Mouse (Mus musculus): ENCODE results near the gene Ube2j2. TPM values are rescaled to one million over a fixed set of nuclear protein-coding genes. Genes with fewer than 3 reads are reported as not detected.

Gene Ube2j2
- total and polyA plus RNA-seq, 3 experiments = 121 to 172 TPM; not detected in 1

DNA sequence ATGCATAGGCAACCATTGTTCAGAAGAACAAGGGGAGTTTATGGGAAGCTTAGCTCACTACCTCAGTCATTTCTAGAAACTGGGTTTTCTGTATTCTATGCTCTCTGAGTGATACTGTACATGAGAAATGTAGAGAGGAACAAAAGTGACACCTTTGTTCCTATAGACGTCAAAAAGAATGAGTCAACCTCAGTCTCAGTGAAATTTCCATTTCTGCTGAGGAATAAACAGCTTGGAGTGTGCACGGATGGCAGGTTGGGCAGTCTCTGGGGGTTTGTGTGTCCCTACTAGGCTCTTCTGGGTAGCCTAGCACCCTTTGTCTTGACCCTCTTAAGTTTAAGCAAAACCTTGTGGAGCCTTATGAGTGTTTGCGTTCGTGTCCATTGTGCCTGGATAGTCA, 64.7 kb downstream of the Ube2j2 start:
- TF ChIP-seq BHLHE40 (IDR thresholded peaks at IDR 0.05; ENCODE audit: borderline replicate concordance, low read depth, low read length) (no peak), CHD1 (IDR thresholded peaks at IDR 0.05; ENCODE audit: low read depth, low read length) (no peak), TBP (IDR thresholded peaks at IDR 0.05; ENCODE audit: low read depth, low read length) (no peak), POLR2AphosphoS2 (IDR thresholded peaks at IDR 0.05; ENCODE audit: low read length) (no peak)
- no peaks in the 10 kb centered on the region for H3K27me3 ChIP-seq (ENCODE audit: control insufficient read depth in 1 of 2, insufficient read depth in 2 of 2, low read length in 2 of 2)
- no peaks in the 10 kb centered on the region for H3K79me2 ChIP-seq (ENCODE audit: control insufficient read depth, insufficient read depth, low read length, poor library complexity)
- no peak overlapping the region for H3K27ac ChIP-seq (ENCODE audit: control insufficient read depth, low read depth, low read length)
- H3K9ac ChIP-seq (ENCODE audit: control insufficient read depth, low read depth, low read length, poor library complexity, severe bottlenecking) = no peak overlapping the region
- no peak overlapping the region for H3K4me3 ChIP-seq (ENCODE audit: control insufficient read depth in 1 of 2, insufficient read depth in 1 of 2, low read depth in 2 of 2, low read length in 2 of 2)
- no peak for DNase-seq (ENCODE audit: low read depth, low spot score)
- H3K4me1 ChIP-seq (ENCODE audit: control insufficient read depth in 1 of 2, insufficient read depth in 2 of 2, low read length in 2 of 2) = no peaks in the 10 kb centered on the region
- H3K9me3 ChIP-seq (replicated peaks; ENCODE audit: insufficient read depth, low read length) = no peaks in the 10 kb centered on the region
- peaks cover 0 to 27% of the 10 kb centered on the region in 2 experiments; a peak in 2 of 4 replicates for H3K36me3 ChIP-seq (ENCODE audit: control insufficient read depth in 1 of 2, insufficient read depth in 2 of 2, low read length in 2 of 2)

Other genes starting within 250 kb of the Ube2j2 start
- 1.1 and 2.6 TPM in 2 replicates for gene Fndc10, start 249.5 kb upstream of the Ube2j2 start, total RNA-seq (2012; rRNA removed)
- gene Fndc10, start 249.5 kb upstream of the Ube2j2 start, polyA plus RNA-seq (2012; ENCODE audit: insufficient read depth in 1 of 2, insufficient read length in 2 of 2, low read depth in 1 of 2, low replicate concordance in 2 of 2, missing spikeins in 1 of 2) = 1 to 10 TPM in 1 of 2 experiments, not detected in 1; 5.9 TPM
- 160 and 170 TPM in 2 replicates for gene Ssu72, start 239.0 kb upstream of the Ube2j2 start, total RNA-seq (2012; rRNA removed)
- 100 to 1,000 TPM; 140 to 267 TPM for gene Ssu72, start 239.0 kb upstream of the Ube2j2 start, polyA plus RNA-seq (2012; ENCODE audit: insufficient read depth in 1 of 2, insufficient read length in 2 of 2, low read depth in 1 of 2, low replicate concordance in 2 of 2, missing spikeins in 1 of 2)
- 0.13 and 0.27 TPM in 2 replicates for gene Tmem240, start 209.0 kb upstream of the Ube2j2 start, total RNA-seq (2012; rRNA removed)
- gene Tmem240, start 209.0 kb upstream of the Ube2j2 start, polyA plus RNA-seq (2012; ENCODE audit: insufficient read depth in 1 of 2, insufficient read length in 2 of 2, low read depth in 1 of 2, low replicate concordance in 2 of 2, missing spikeins in 1 of 2) = under 1 TPM in 1 of 2 experiments, not detected in 1; 0.33 TPM
- gene Atad3a, start 182.7 kb upstream of the Ube2j2 start, total RNA-seq (2012; rRNA removed) = 198 and 220 TPM in 2 replicates
- gene Atad3a, start 182.7 kb upstream of the Ube2j2 start, polyA plus RNA-seq (2012; ENCODE audit: insufficient read depth in 1 of 2, insufficient read length in 2 of 2, low read depth in 1 of 2, low replicate concordance in 2 of 2, missing spikeins in 1 of 2) = 100 to 1,000 TPM in 1 of 2 experiments, not detected in 1; 232 TPM
- 0.33 and 0.42 TPM in 2 replicates for gene Vwa1, start 169.1 kb upstream of the Ube2j2 start, total RNA-seq (2012; rRNA removed)
- gene Vwa1, start 169.1 kb upstream of the Ube2j2 start, polyA plus RNA-seq (2012; ENCODE audit: insufficient read depth in 1 of 2, insufficient read length in 2 of 2, low read depth in 1 of 2, low replicate concordance in 2 of 2, missing spikeins in 1 of 2) = under 1 TPM in 1 of 2 experiments, not detected in 1; 0.33 TPM
- 0.10 and 0.19 TPM in 2 replicates for gene Tmem88b, start 158.0 kb upstream of the Ube2j2 start, total RNA-seq (2012; rRNA removed)
- under 1 TPM in 1 of 2 experiments, not detected in 1; 0.32 TPM for gene Tmem88b, start 158.0 kb upstream of the Ube2j2 start, polyA plus RNA-seq (2012; ENCODE audit: insufficient read depth in 1 of 2, insufficient read length in 2 of 2, low read depth in 1 of 2, low replicate concordance in 2 of 2, missing spikeins in 1 of 2)
- 0.12 TPM in 1 of 2 replicates, not detected in the other for gene Ankrd65, start 153.4 kb upstream of the Ube2j2 start, total RNA-seq (2012; rRNA removed)
- gene Ankrd65, start 153.4 kb upstream of the Ube2j2 start, polyA plus RNA-seq (2012; ENCODE audit: insufficient read depth in 1 of 2, insufficient read length in 2 of 2, low read depth in 1 of 2, low replicate concordance in 2 of 2, missing spikeins in 1 of 2) = not detected
- 301 and 346 TPM in 2 replicates for gene Mrpl20, start 141.0 kb upstream of the Ube2j2 start, total RNA-seq (2012; rRNA removed)
- gene Mrpl20, start 141.0 kb upstream of the Ube2j2 start, polyA plus RNA-seq (2012; ENCODE audit: insufficient read depth in 1 of 2, insufficient read length in 2 of 2, low read depth in 1 of 2, low replicate concordance in 2 of 2, missing spikeins in 1 of 2) = 100 to 1,000 TPM in 1 of 2 experiments, not detected in 1; 336 TPM
- gene Ccnl2, start 131.3 kb upstream of the Ube2j2 start, total RNA-seq (2012; rRNA removed) = 38.2 and 46.1 TPM in 2 replicates
- gene Ccnl2, start 131.3 kb upstream of the Ube2j2 start, polyA plus RNA-seq (2012; ENCODE audit: insufficient read depth in 1 of 2, insufficient read length in 2 of 2, low read depth in 1 of 2, low replicate concordance in 2 of 2, missing spikeins in 1 of 2) = 100 to 1,000 TPM in 1 of 2 experiments, 10 to 100 TPM in 1; 48.6 to 103 TPM
- gene Aurkaip1, start 112.6 kb upstream of the Ube2j2 start, total RNA-seq (2012; rRNA removed) = 153 and 166 TPM in 2 replicates
- gene Aurkaip1, start 112.6 kb upstream of the Ube2j2 start, polyA plus RNA-seq (2012; ENCODE audit: insufficient read depth in 1 of 2, insufficient read length in 2 of 2, low read depth in 1 of 2, low replicate concordance in 2 of 2, missing spikeins in 1 of 2) = 100 to 1,000 TPM in 1 of 2 experiments, not detected in 1; 203 TPM
- gene Mxra8, start 104.2 kb upstream of the Ube2j2 start, total RNA-seq (2012; rRNA removed) = not detected in 2 replicates
- under 1 TPM in 1 of 2 experiments, not detected in 1; 0.46 TPM for gene Mxra8, start 104.2 kb upstream of the Ube2j2 start, polyA plus RNA-seq (2012; ENCODE audit: insufficient read depth in 1 of 2, insufficient read length in 2 of 2, low read depth in 1 of 2, low replicate concordance in 2 of 2, missing spikeins in 1 of 2)
- gene Dvl1, start 96.4 kb upstream of the Ube2j2 start, total RNA-seq (2012; rRNA removed) = 43.4 and 56.8 TPM in 2 replicates
- 10 to 100 TPM in 1 of 2 experiments, not detected in 1; 60.3 TPM for gene Dvl1, start 96.4 kb upstream of the Ube2j2 start, polyA plus RNA-seq (2012; ENCODE audit: insufficient read depth in 1 of 2, insufficient read length in 2 of 2, low read depth in 1 of 2, low replicate concordance in 2 of 2, missing spikeins in 1 of 2)
- gene Tas1r3, start 80.5 kb upstream of the Ube2j2 start, total RNA-seq (2012; rRNA removed) = 0.52 and 0.62 TPM in 2 replicates
- 10 to 100 TPM in 1 of 2 experiments, 1 to 10 TPM in 1; 1.1 to 54.9 TPM for gene Tas1r3, start 80.5 kb upstream of the Ube2j2 start, polyA plus RNA-seq (2012; ENCODE audit: insufficient read depth in 1 of 2, insufficient read length in 2 of 2, low read depth in 1 of 2, low replicate concordance in 2 of 2, missing spikeins in 1 of 2)
- 10.9 and 14.0 TPM in 2 replicates for gene Cptp, start 74.4 kb upstream of the Ube2j2 start, total RNA-seq (2012; rRNA removed)
- gene Cptp, start 74.4 kb upstream of the Ube2j2 start, polyA plus RNA-seq (2012; ENCODE audit: insufficient read depth in 1 of 2, insufficient read length in 2 of 2, low read depth in 1 of 2, low replicate concordance in 2 of 2, missing spikeins in 1 of 2) = 10 to 100 TPM in 1 of 2 experiments, not detected in 1; 22.6 TPM
- gene Ints11, start 74.3 kb upstream of the Ube2j2 start, total RNA-seq (2012; rRNA removed) = 78.9 and 82.5 TPM in 2 replicates
- gene Ints11, start 74.3 kb upstream of the Ube2j2 start, polyA plus RNA-seq (2012; ENCODE audit: insufficient read depth in 1 of 2, insufficient read length in 2 of 2, low read depth in 1 of 2, low replicate concordance in 2 of 2, missing spikeins in 1 of 2) = 10 to 100 TPM in 1 of 2 experiments, not detected in 1; 96.8 TPM
- gene Pusl1, start 52.0 kb upstream of the Ube2j2 start, total RNA-seq (2012; rRNA removed) = 50.0 and 65.2 TPM in 2 replicates
- gene Pusl1, start 52.0 kb upstream of the Ube2j2 start, polyA plus RNA-seq (2012; ENCODE audit: insufficient read depth in 1 of 2, insufficient read length in 2 of 2, low read depth in 1 of 2, low replicate concordance in 2 of 2, missing spikeins in 1 of 2) = 10 to 100 TPM in 1 of 2 experiments, not detected in 1; 68.4 TPM
- gene Acap3, start 52.0 kb upstream of the Ube2j2 start, total RNA-seq (2012; rRNA removed) = 17.6 and 24.5 TPM in 2 replicates
- 10 to 100 TPM in 1 of 2 experiments, not detected in 1; 39.1 TPM for gene Acap3, start 52.0 kb upstream of the Ube2j2 start, polyA plus RNA-seq (2012; ENCODE audit: insufficient read depth in 1 of 2, insufficient read length in 2 of 2, low read depth in 1 of 2, low replicate concordance in 2 of 2, missing spikeins in 1 of 2)
- 1.2 and 1.8 TPM in 2 replicates for gene C1qtnf12, start 18.5 kb downstream of the Ube2j2 start, total RNA-seq (2012; rRNA removed)
- 1 to 10 TPM in 1 of 2 experiments, not detected in 1; 2.9 TPM for gene C1qtnf12, start 18.5 kb downstream of the Ube2j2 start, polyA plus RNA-seq (2012; ENCODE audit: insufficient read depth in 1 of 2, insufficient read length in 2 of 2, low read depth in 1 of 2, low replicate concordance in 2 of 2, missing spikeins in 1 of 2)
- gene B3galt6, start 48.8 kb downstream of the Ube2j2 start, total RNA-seq (2012; rRNA removed) = 6.6 and 9.1 TPM in 2 replicates
- 1 to 10 TPM in 1 of 2 experiments, not detected in 1; 3.8 TPM for gene B3galt6, start 48.8 kb downstream of the Ube2j2 start, polyA plus RNA-seq (2012; ENCODE audit: insufficient read depth in 1 of 2, insufficient read length in 2 of 2, low read depth in 1 of 2, low replicate concordance in 2 of 2, missing spikeins in 1 of 2)
- gene Sdf4, start 49.0 kb downstream of the Ube2j2 start, total RNA-seq (2012; rRNA removed) = 111 and 114 TPM in 2 replicates
- 100 to 1,000 TPM in 1 of 2 experiments, not detected in 1; 117 TPM for gene Sdf4, start 49.0 kb downstream of the Ube2j2 start, polyA plus RNA-seq (2012; ENCODE audit: insufficient read depth in 1 of 2, insufficient read length in 2 of 2, low read depth in 1 of 2, low replicate concordance in 2 of 2, missing spikeins in 1 of 2)
- 1.6 and 1.7 TPM in 2 replicates for gene Tnfrsf4, start 70.0 kb downstream of the Ube2j2 start, total RNA-seq (2012; rRNA removed)
- gene Tnfrsf4, start 70.0 kb downstream of the Ube2j2 start, polyA plus RNA-seq (2012; ENCODE audit: insufficient read depth in 1 of 2, insufficient read length in 2 of 2, low read depth in 1 of 2, low replicate concordance in 2 of 2, missing spikeins in 1 of 2) = 1 to 10 TPM in 1 of 2 experiments, not detected in 1; 2.7 TPM
- gene Tnfrsf18, start 82.3 kb downstream of the Ube2j2 start, total RNA-seq (2012; rRNA removed) = 13.6 and 16.2 TPM in 2 replicates
- 1 to 10 TPM in 1 of 2 experiments, not detected in 1; 9.3 TPM for gene Tnfrsf18, start 82.3 kb downstream of the Ube2j2 start, polyA plus RNA-seq (2012; ENCODE audit: insufficient read depth in 1 of 2, insufficient read length in 2 of 2, low read depth in 1 of 2, low replicate concordance in 2 of 2, missing spikeins in 1 of 2)
- gene Ttll10, start 115.6 kb downstream of the Ube2j2 start, total RNA-seq (2012; rRNA removed) = not detected in 2 replicates
- gene Ttll10, start 115.6 kb downstream of the Ube2j2 start, polyA plus RNA-seq (2012; ENCODE audit: insufficient read depth in 1 of 2, insufficient read length in 2 of 2, low read depth in 1 of 2, low replicate concordance in 2 of 2, missing spikeins in 1 of 2) = under 1 TPM in 1 of 2 experiments, not detected in 1; 0.11 TPM
- 27.5 and 28.7 TPM in 2 replicates for gene 9430015G10Rik, start 166.2 kb downstream of the Ube2j2 start, total RNA-seq (2012; rRNA removed)
- 10 to 100 TPM in 1 of 2 experiments, not detected in 1; 52.9 TPM for gene 9430015G10Rik, start 166.2 kb downstream of the Ube2j2 start, polyA plus RNA-seq (2012; ENCODE audit: insufficient read depth in 1 of 2, insufficient read length in 2 of 2, low read depth in 1 of 2, low replicate concordance in 2 of 2, missing spikeins in 1 of 2)
- gene Rnf223, start 186.7 kb downstream of the Ube2j2 start, total RNA-seq (2012; rRNA removed) = 0.65 TPM in 2 replicates
- gene Rnf223, start 186.7 kb downstream of the Ube2j2 start, polyA plus RNA-seq (2012; ENCODE audit: insufficient read depth in 1 of 2, insufficient read length in 2 of 2, low read depth in 1 of 2, low replicate concordance in 2 of 2, missing spikeins in 1 of 2) = 1 to 10 TPM in 1 of 2 experiments, not detected in 1; 2.5 TPM

Data from MEL (cell line).